Mouse (Mus musculus) lung, embryonic 15.5 days (tissue): ENCODE data around the gene H13. TPM values are rescaled to one million over a fixed set of nuclear protein-coding genes. Genes with fewer than 3 reads are reported as not detected.
"Not testable (repeated sequence)": the region's sequence is repeated elsewhere in the genome, so short reads cannot be mapped to it uniquely, and the experiment has no call there.

Source experiments
- ATAC-seq: fragments of 200-750 bp; cut with Nextera tagmentation; 2 replicates; pipeline ENCODE4 v1.8.0; 2017; ENCODE audit warnings: moderate number of reproducible peaks, borderline replicate concordance; ENCODE audit not compliant: low FRiP score, low TSS enrichment; ENCODE audit errors: extremely low read depth
- H3K27ac ChIP-seq: fragments of 300-500 bp; sonication (generic); 2 replicates; pipeline ENCODE4 v1.5.1; 2015; ENCODE audit warnings: moderate library complexity, mild to moderate bottlenecking, inconsistent platforms
- H3K27me3 ChIP-seq: fragments of 300-500 bp; sonication (generic); 2 replicates; pipeline ENCODE4 v1.6.1; 2015; ENCODE audit warnings: inconsistent platforms
- H3K36me3 ChIP-seq: fragments of 300-500 bp; sonication (generic); 2 replicates; pipeline ENCODE4 v1.6.1; 2015; ENCODE audit warnings: inconsistent platforms
- H3K4me1 ChIP-seq: fragments of 300-500 bp; sonication (generic); 2 replicates; pipeline ENCODE4 v1.6.1; 2015; ENCODE audit warnings: inconsistent platforms
- H3K4me2 ChIP-seq: fragments of 300-500 bp; sonication (generic); 2 replicates; pipeline ENCODE4 v1.6.1; 2015; ENCODE audit warnings: inconsistent platforms, mild to moderate bottlenecking, moderate library complexity
- H3K4me3 ChIP-seq: fragments of 300-500 bp; sonication (generic); 2 replicates; pipeline ENCODE4 v1.5.1; 2015; ENCODE audit warnings: mild to moderate bottlenecking, inconsistent platforms
- H3K9ac ChIP-seq: fragments of 300-500 bp; sonication (generic); 2 replicates; pipeline ENCODE4 v1.6.1; 2015; ENCODE audit warnings: inconsistent platforms
- H3K9me3 ChIP-seq: fragments of 300-500 bp; sonication (generic); 2 replicates; pipeline ENCODE4 v1.6.1; 2016; ENCODE audit warnings: inconsistent platforms
- WGBS: fragments of 180-500 bp; shearing (Covaris S2); methylation state at CpG from one replicate; pipeline ENCODE4 v1.1.7; 2015; 5-methylcytosine and 5-hydroxymethylcytosine counted together
- polyA plus RNA-seq: library from polyadenylated mRNA; unstranded; fragments of >200 nt; fragmentation: Nextera tagmentation; extraction: Ambion mirVana; gene quantifications from 2 replicates; pipeline ENCODE4 v1.2.1, GENCODE M21; 2015

H13 gene
- polyA plus RNA-seq, 1 experiment from 2014 or later: 104 TPM

GRCm38 (mm10) chr2:152636246-152637005 is 32.8 kb upstream of the H13 start:
- H3K27ac ChIP-seq: peak overlapping the region; percentile 93
- H3K4me1 ChIP-seq: peaks cover 36% of the 10 kb centered on the region
- no peaks in the 10 kb centered on the region for H3K9me3 ChIP-seq
- peak overlapping the region; percentile 40 for H3K4me2 ChIP-seq
- 36% methylated on average over 23 of the region's 23 CpGs for WGBS
- H3K36me3 ChIP-seq: no peaks in the 10 kb centered on the region
- no peaks in the 10 kb centered on the region; the same call in 1 of the 2 replicates for H3K27me3 ChIP-seq
- no peak overlapping the region for H3K9ac ChIP-seq
- H3K4me3 ChIP-seq: 0 out of 2 replicates have a peak overlapping the region, but pooled peaks have one; percentile 5
- peak; percentile 86 for ATAC-seq

- Histone ChIP-seq H3K9me3 (no peaks in the 10 kb centered on the region), H3K4me1 (peaks cover 36% of the 10 kb centered on the region), H3K9ac (no peak overlapping the region), H3K27me3 (no peaks in the 10 kb centered on the region; the same call in 1 of the 2 replicates), H3K27ac (peak overlapping the region; percentile 93), H3K36me3 (no peaks in the 10 kb centered on the region), H3K4me2 (peak overlapping the region; percentile 40), H3K4me3 (no peak overlapping the region)
- 44% methylated on average over 6 of the region's 6 CpGs for WGBS
- no peak for ATAC-seq
These were observed 32.3 kb upstream of the H13 start for GRCm38 (mm10) chr2:152637006-152637322.

GRCm38 (mm10) chr2:152637381-152637780 is 31.9 kb upstream of the H13 start:
- Histone ChIP-seq H3K4me3 (no peak overlapping the region), H3K36me3 (no peaks in the 10 kb centered on the region), H3K4me1 (peaks cover 36% of the 10 kb centered on the region), H3K27ac (peak overlapping the region; percentile 93), H3K9me3 (no peaks in the 10 kb centered on the region), H3K27me3 (no peaks in the 10 kb centered on the region; the same call in 1 of the 2 replicates), H3K4me2 (no peak overlapping the region), H3K9ac (no peak overlapping the region)
- WGBS: 72% methylated on average over 4 of the region's 4 CpGs
- ATAC-seq: no peak

- H3K9ac ChIP-seq: no peak overlapping the region
- no peak overlapping the region for H3K4me3 ChIP-seq
- no peak for ATAC-seq
- H3K4me2 ChIP-seq: no peak overlapping the region
- peak overlapping the region; percentile 67; the same call in 1 of the 2 replicates for H3K27ac ChIP-seq
- H3K27me3 ChIP-seq: no peaks in the 10 kb centered on the region; the same call in 1 of the 2 replicates
- peaks cover 28% of the 10 kb centered on the region for H3K4me1 ChIP-seq
- no peaks in the 10 kb centered on the region for H3K36me3 ChIP-seq
- H3K9me3 ChIP-seq: no peaks in the 10 kb centered on the region
- 46% methylated on average over 6 of the region's 6 CpGs for WGBS
These were observed 30.4 kb upstream of the H13 start for GRCm38 (mm10) chr2:152638865-152639264.

- Histone ChIP-seq H3K9ac (no peak overlapping the region), H3K27me3 (no peaks in the 10 kb centered on the region), H3K4me2 (no peak overlapping the region), H3K4me1 (peaks cover 28% of the 10 kb centered on the region), H3K36me3 (no peaks in the 10 kb centered on the region), H3K4me3 (no peak overlapping the region), H3K9me3 (no peaks in the 10 kb centered on the region), H3K27ac (peak overlapping the region; percentile 67)
- 16% methylated on average over 11 of the region's 11 CpGs for WGBS
- ATAC-seq: no peak
These were observed 29.7 kb upstream of the H13 start for GRCm38 (mm10) chr2:152639406-152640113.

- Histone ChIP-seq H3K4me1 (0 out of 2 replicates have a peak, but pooled peaks cover 5% of the 10 kb centered on the region), H3K36me3 (no peaks in the 10 kb centered on the region), H3K4me2 (no peak overlapping the region), H3K9me3 (no peaks in the 10 kb centered on the region), H3K27ac (no peak overlapping the region), H3K27me3 (no peaks in the 10 kb centered on the region), H3K4me3 (no peak overlapping the region), H3K9ac (no peak overlapping the region)
- ATAC-seq: peak; percentile 80
- WGBS: 32% methylated on average over 10 of the region's 10 CpGs
These were observed 16.2 kb upstream of the H13 start for GRCm38 (mm10) chr2:152652901-152653620.

GRCm38 (mm10) chr2:152653874-152654715 is 15.2 kb upstream of the H13 start:
- Histone ChIP-seq H3K27me3 (no peaks in the 10 kb centered on the region), H3K9ac (no peak overlapping the region), H3K4me1 (0 out of 2 replicates have a peak, but pooled peaks cover 5% of the 10 kb centered on the region), H3K36me3 (no peaks in the 10 kb centered on the region), H3K27ac (no peak overlapping the region), H3K9me3 (no peaks in the 10 kb centered on the region), H3K4me3 (no peak overlapping the region), H3K4me2 (no peak overlapping the region)
- 33% methylated on average over 14 of the region's 14 CpGs for WGBS
- ATAC-seq: no peak

- no peak overlapping the region for H3K4me2 ChIP-seq
- 50% methylated on average over 10 of the region's 10 CpGs for WGBS
- no peaks in the 10 kb centered on the region for H3K9me3 ChIP-seq
- H3K4me1 ChIP-seq: 0 out of 2 replicates have a peak, but pooled peaks cover 5% of the 10 kb centered on the region
- no peaks in the 10 kb centered on the region for H3K27me3 ChIP-seq
- H3K36me3 ChIP-seq: no peaks in the 10 kb centered on the region
- ATAC-seq: no peak
- no peak overlapping the region for H3K9ac ChIP-seq
- H3K27ac ChIP-seq: no peak overlapping the region
- no peak overlapping the region for H3K4me3 ChIP-seq
These were observed 11.9 kb upstream of the H13 start for GRCm38 (mm10) chr2:152657398-152657797.

- H3K4me3 ChIP-seq: no peak overlapping the region
- H3K4me2 ChIP-seq: no peak overlapping the region
- WGBS: 74% methylated on average over 6 of the region's 6 CpGs
- H3K36me3 ChIP-seq: no peaks in the 10 kb centered on the region
- ATAC-seq: no peak
- no peak overlapping the region for H3K27ac ChIP-seq
- no peaks in the 10 kb centered on the region for H3K4me1 ChIP-seq
- peaks cover 4% of the 10 kb centered on the region; the same call in 1 of the 2 replicates for H3K27me3 ChIP-seq
- H3K9ac ChIP-seq: no peak overlapping the region
- H3K9me3 ChIP-seq: no peaks in the 10 kb centered on the region
These were observed 8.1 kb upstream of the H13 start for GRCm38 (mm10) chr2:152661163-152661562.

GRCm38 (mm10) chr2:152666191-152666590 is 3.1 kb upstream of the H13 start:
- not testable (repeated sequence) for H3K4me2 ChIP-seq, H3K4me3 ChIP-seq, H3K36me3 ChIP-seq, ATAC-seq, H3K27ac ChIP-seq, H3K9me3 ChIP-seq, H3K9ac ChIP-seq, H3K27me3 ChIP-seq
- H3K4me1 ChIP-seq: peaks cover 14% of the 10 kb centered on the region
- 59% methylated on average over 3 of the region's 3 CpGs for WGBS
